Mouse (Mus musculus) testis, adult 2 months (tissue): Measurements from ENCODE around the gene Retreg1. TPM values are rescaled to one million over a fixed set of nuclear protein-coding genes. Genes with fewer than 3 reads are reported as not detected.

ENCODE experiments used
- H3K27ac ChIP-seq: fragments of 200-500 bp; 2 replicates; pipeline ENCODE4 v1.5.1; 2012; ENCODE audit warnings: low read depth, low read length; ENCODE audit not compliant: control insufficient read depth, insufficient read depth
- H3K27me3 ChIP-seq: fragments of 200-500 bp; 2 replicates; pipeline ENCODE4 v1.6.1; 2012; ENCODE audit warnings: mild to moderate bottlenecking, low read length, moderate library complexity; ENCODE audit not compliant: control insufficient read depth, insufficient read depth
- H3K36me3 ChIP-seq: fragments of 200-500 bp; 2 replicates; pipeline ENCODE4 v1.6.1; 2012; ENCODE audit warnings: mild to moderate bottlenecking, low read length; ENCODE audit not compliant: control insufficient read depth, insufficient read depth
- H3K4me1 ChIP-seq: fragments of 200-500 bp; 2 replicates; pipeline ENCODE4 v1.6.1; 2012; ENCODE audit warnings: low read length; ENCODE audit not compliant: control insufficient read depth, insufficient read depth
- H3K4me3 ChIP-seq: fragments of 200-500 bp; 2 replicates; pipeline ENCODE4 v1.5.1; 2012; ENCODE audit warnings: low read depth, mild to moderate bottlenecking, low read length, moderate library complexity, mixed read lengths; ENCODE audit not compliant: control insufficient read depth
- CTCF ChIP-seq: fragments of 200-500 bp; IDR thresholded peaks from 2 replicates; pipeline ENCODE4 v1.5.1; 2012; ENCODE audit warnings: low read depth, mild to moderate bottlenecking, inconsistent platforms, low read length, moderate library complexity; ENCODE audit not compliant: control insufficient read depth, insufficient read depth, insufficient replicate concordance
- POLR2A ChIP-seq: fragments of 200-500 bp; IDR thresholded peaks from 2 replicates; pipeline ENCODE4 v1.6.1; 2012; ENCODE audit warnings: low read depth, mild to moderate bottlenecking, inconsistent platforms, low read length, moderate library complexity; ENCODE audit not compliant: control insufficient read depth
- polyA plus RNA-seq: library from polyadenylated mRNA; depleted of rRNA; stranded (reverse); fragments of >200 nt; gene quantifications from 2 replicates; pipeline ENCODE4 v1.2.3, GENCODE M21; 2012

Retreg1 gene
- polyA plus RNA-seq, 1 experiment: 46.1 TPM

GRCm38 (mm10) chr15:25803111-25803510, 39.9 kb upstream of the Retreg1 start:
- H3K4me3 ChIP-seq: no peak overlapping the region
- H3K27ac ChIP-seq: no peak overlapping the region
- H3K27me3 ChIP-seq: no peaks in the 10 kb centered on the region
- no peaks in the 10 kb centered on the region for H3K36me3 ChIP-seq
- no peaks in the 10 kb centered on the region for H3K4me1 ChIP-seq
- TF ChIP-seq POLR2A (no peak), CTCF (no peak)

GRCm38 (mm10) chr15:25805336-25806110, 37.5 kb upstream of the Retreg1 start:
- no peaks in the 10 kb centered on the region; the same call in 1 of the 2 replicates for H3K36me3 ChIP-seq
- TF ChIP-seq POLR2A (no peak), CTCF (peak; percentile 89; the same call in 1 of the 2 replicates)
- no peaks in the 10 kb centered on the region for H3K4me1 ChIP-seq
- H3K27me3 ChIP-seq: no peaks in the 10 kb centered on the region
- no peak overlapping the region for H3K27ac ChIP-seq
- no peak overlapping the region for H3K4me3 ChIP-seq

DNA sequence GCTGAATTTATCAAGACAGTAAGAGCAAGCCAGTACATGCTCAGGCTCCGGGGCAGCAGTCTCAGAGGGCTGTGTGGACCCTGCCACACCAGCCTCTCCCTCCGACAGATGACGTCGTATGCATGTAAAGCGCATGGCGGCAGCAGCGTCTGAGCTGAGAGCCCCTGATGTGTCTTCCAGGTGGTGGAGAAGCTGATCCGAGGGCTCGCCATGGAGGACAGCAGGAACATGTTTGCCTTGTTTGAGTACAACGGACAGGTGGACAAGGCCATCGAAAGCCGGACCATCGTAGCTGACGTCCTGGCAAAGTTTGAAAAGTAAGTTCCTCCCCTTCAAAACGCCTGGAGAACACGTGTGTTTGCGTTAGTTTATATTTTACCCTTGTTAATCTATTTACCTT, 36.6 kb upstream of the Retreg1 start:
- Histone ChIP-seq H3K27me3 (no peaks in the 10 kb centered on the region), H3K36me3 (no peaks in the 10 kb centered on the region; the same call in 1 of the 2 replicates), H3K4me3 (no peak overlapping the region), H3K27ac (no peak overlapping the region), H3K4me1 (no peaks in the 10 kb centered on the region)
- TF ChIP-seq CTCF: no peak
- no peak for TF ChIP-seq POLR2A

GRCm38 (mm10) chr15:25806878-25807277, 36.1 kb upstream of the Retreg1 start:
- TF ChIP-seq POLR2A (no peak), CTCF (no peak)
- Histone ChIP-seq H3K27me3 (no peaks in the 10 kb centered on the region), H3K36me3 (no peaks in the 10 kb centered on the region; the same call in 1 of the 2 replicates), H3K4me3 (no peak overlapping the region), H3K4me1 (no peaks in the 10 kb centered on the region), H3K27ac (no peak overlapping the region)

GRCm38 (mm10) chr15:25808677-25809460, 34.1 kb upstream of the Retreg1 start:
- no peak overlapping the region for H3K27ac ChIP-seq
- no peaks in the 10 kb centered on the region; the same call in 1 of the 2 replicates for H3K36me3 ChIP-seq
- H3K4me3 ChIP-seq: no peak overlapping the region
- no peaks in the 10 kb centered on the region for H3K4me1 ChIP-seq
- TF ChIP-seq CTCF: no peak
- no peak for TF ChIP-seq POLR2A
- no peaks in the 10 kb centered on the region for H3K27me3 ChIP-seq

DNA sequence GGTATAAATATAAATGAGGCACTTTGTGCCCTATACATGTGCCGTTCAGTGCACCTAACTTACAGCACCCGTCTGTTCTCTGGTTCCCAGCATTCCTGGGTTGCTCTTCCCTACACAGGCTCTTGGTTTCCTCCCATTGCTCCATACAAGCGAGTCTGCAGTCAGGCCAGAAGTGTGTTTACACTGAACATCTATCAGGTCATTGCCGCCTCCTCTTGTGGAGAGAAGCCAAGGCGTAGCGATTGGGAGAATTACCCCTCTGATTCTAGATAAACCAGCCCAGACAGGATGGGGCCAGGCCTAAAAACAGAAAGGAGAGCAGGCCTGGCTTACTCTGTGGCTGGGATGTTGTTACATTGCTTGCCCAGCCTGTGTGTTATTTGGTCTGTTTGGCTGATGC, 33.3 kb upstream of the Retreg1 start:
- H3K36me3 ChIP-seq: no peaks in the 10 kb centered on the region; the same call in 1 of the 2 replicates
- H3K4me1 ChIP-seq: no peaks in the 10 kb centered on the region
- no peak for TF ChIP-seq POLR2A
- no peak overlapping the region for H3K27ac ChIP-seq
- no peak overlapping the region for H3K4me3 ChIP-seq
- H3K27me3 ChIP-seq: no peaks in the 10 kb centered on the region

- TF ChIP-seq POLR2A (no peak), CTCF (no peak)
- Histone ChIP-seq H3K27me3 (no peaks in the 10 kb centered on the region), H3K36me3 (no peaks in the 10 kb centered on the region; the same call in 1 of the 2 replicates), H3K4me1 (no peaks in the 10 kb centered on the region), H3K27ac (no peak overlapping the region), H3K4me3 (no peak overlapping the region)
Measured at GRCm38 (mm10) chr15:25811834-25812250, 31.1 kb upstream of the Retreg1 start.
